Mouse (Mus musculus) heart, adult 2 months (tissue): ENCODE results near the gene Ttc19.

ENCODE experiments used
- CTCF ChIP-seq: fragments of 200-600 bp; IDR thresholded peaks from 2 replicates; pipeline ENCODE4 v1.8.1; 2022; ENCODE audit warnings: antibody characterized with exemption, mild to moderate bottlenecking, moderate library complexity
- EP300 ChIP-seq: fragments of 200-500 bp; IDR thresholded peaks from 2 replicates; pipeline ENCODE4 v1.6.1; 2011; ENCODE audit warnings: low read depth, low read length, control low read depth; ENCODE audit not compliant: insufficient read depth
- POLR2A ChIP-seq: fragments of 200-500 bp; IDR thresholded peaks from 2 replicates; pipeline ENCODE4 v1.6.1; 2011; ENCODE audit warnings: mild to moderate bottlenecking, low read depth, low read length, control low read depth; ENCODE audit not compliant: insufficient read depth

GRCm38 (mm10) chr11:62281601-62281997 lies 326 bp downstream of the Ttc19 start:
- TF ChIP-seq CTCF (no peak), POLR2A (no peak), EP300 (no peak)
